Mouse (Mus musculus) kidney, postnatal 0 days (tissue): ENCODE results near the gene Nlrc3. TPM values are rescaled to one million over a fixed set of nuclear protein-coding genes. Genes with fewer than 3 reads are reported as not detected.
"Not testable (repeated sequence)": the region's sequence is repeated elsewhere in the genome, so short reads cannot be mapped to it uniquely, and the experiment has no call there.

Experiments
- ATAC-seq: fragments of 200-750 bp; cut with Nextera tagmentation; replicated peaks from 2 replicates; pipeline ENCODE4 v1.8.0; 2017; ENCODE audit warnings: low read depth, moderate number of reproducible peaks, moderate TSS enrichment, moderate library complexity; ENCODE audit not compliant: low FRiP score
- DNase-seq: peaks from one replicate; pipeline ENCODE4 v3.0.0-alpha.2; 2016; ENCODE audit warnings: low spot score
- H3K27ac ChIP-seq: fragments of 300-500 bp; sonication (generic); 2 replicates; pipeline ENCODE4 v1.5.1; 2014; ENCODE audit warnings: mild to moderate bottlenecking
- H3K27me3 ChIP-seq: fragments of 300-500 bp; sonication (generic); 2 replicates; pipeline ENCODE4 v1.6.1; 2014; ENCODE audit warnings: low read length, mixed read lengths; ENCODE audit not compliant: insufficient read depth
- H3K36me3 ChIP-seq: fragments of 300-500 bp; sonication (generic); 2 replicates; pipeline ENCODE4 v1.6.1; 2014; ENCODE audit warnings: low read length, mixed read lengths; ENCODE audit not compliant: insufficient read depth
- H3K4me1 ChIP-seq: fragments of 300-500 bp; sonication (generic); replicated peaks from 2 replicates; pipeline ENCODE4 v1.6.1; 2014; ENCODE audit warnings: antibody characterized with exemption, low read length, mixed read lengths; ENCODE audit not compliant: insufficient read depth
- H3K4me2 ChIP-seq: fragments of 300-500 bp; sonication (generic); 2 replicates; pipeline ENCODE4 v1.6.1; 2014; ENCODE audit warnings: mild to moderate bottlenecking, low read length, moderate library complexity, mixed read lengths
- H3K4me3 ChIP-seq: fragments of 300-500 bp; sonication (generic); replicated peaks from 2 replicates; pipeline ENCODE4 v1.5.1; 2014; ENCODE audit warnings: low read depth, low read length
- H3K9ac ChIP-seq: fragments of 300-500 bp; sonication (generic); 2 replicates; pipeline ENCODE4 v1.6.1; 2014; ENCODE audit warnings: low read depth, low read length
- H3K9me3 ChIP-seq: fragments of 300-500 bp; sonication (generic); replicated peaks from 2 replicates; pipeline ENCODE4 v1.6.1; 2016; ENCODE audit warnings: low read length, inconsistent platforms, mixed read lengths
- CTCF ChIP-seq: IDR thresholded peaks from 2 replicates; pipeline ENCODE4 v1.5.1; 2016; ENCODE audit warnings: antibody characterized with exemption, low read depth, mild to moderate bottlenecking, moderate library complexity
- WGBS: fragments of 180-500 bp; shearing (Covaris S2); extraction: QIAGEN DNeasy Blood & Tissue Kit; methylation state at CpG from one replicate; pipeline ENCODE4 v1.1.7; 2014; 5-methylcytosine and 5-hydroxymethylcytosine counted together
- polyA plus RNA-seq: library from polyadenylated mRNA; unstranded; fragments of >200 nt; fragmentation: Nextera tagmentation; extraction: Ambion mirVana; gene quantifications from 2 replicates; pipeline ENCODE4 v1.2.1, GENCODE M21; 2015

Nlrc3 gene
- polyA plus RNA-seq, 1 experiment from 2014 or later: 1.1 TPM

DNA sequence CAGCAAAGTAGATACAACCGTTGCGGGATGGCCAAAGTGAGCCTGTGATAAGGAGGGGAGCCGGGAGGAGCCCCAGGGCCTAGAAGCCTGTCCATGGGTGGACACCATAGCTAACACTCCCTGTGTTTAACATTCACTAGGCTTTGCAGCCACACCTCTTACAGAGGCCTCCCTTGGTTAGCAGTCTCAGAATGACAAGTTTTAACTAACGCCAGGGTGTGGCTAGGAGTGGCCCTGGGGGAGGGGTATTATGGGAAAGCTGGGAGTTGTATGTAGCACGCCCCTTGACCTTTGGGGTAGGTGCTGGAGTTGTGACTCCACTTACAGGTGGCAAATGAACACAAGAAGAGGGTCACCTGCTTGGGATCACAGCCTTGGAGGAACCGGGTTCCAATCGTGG is 774 bp downstream of the Nlrc3 start:
- Histone ChIP-seq H3K4me3 (no peak overlapping the region), H3K27ac (no peak overlapping the region), H3K4me1 (peaks cover 6% of the 10 kb centered on the region; the same call in 1 of the 2 replicates), H3K4me2 (peak overlapping the region; percentile 23; the same call in 1 of the 2 replicates), H3K36me3 (peaks cover 24% of the 10 kb centered on the region), H3K9me3 (no peaks in the 10 kb centered on the region), H3K27me3 (no peaks in the 10 kb centered on the region), H3K9ac (no peak overlapping the region)
- WGBS: 76% methylated on average over 7 of the region's 7 CpGs
- ATAC-seq: peak; percentile 16
- TF ChIP-seq CTCF: no peak
- DNase-seq: no peak

DNA sequence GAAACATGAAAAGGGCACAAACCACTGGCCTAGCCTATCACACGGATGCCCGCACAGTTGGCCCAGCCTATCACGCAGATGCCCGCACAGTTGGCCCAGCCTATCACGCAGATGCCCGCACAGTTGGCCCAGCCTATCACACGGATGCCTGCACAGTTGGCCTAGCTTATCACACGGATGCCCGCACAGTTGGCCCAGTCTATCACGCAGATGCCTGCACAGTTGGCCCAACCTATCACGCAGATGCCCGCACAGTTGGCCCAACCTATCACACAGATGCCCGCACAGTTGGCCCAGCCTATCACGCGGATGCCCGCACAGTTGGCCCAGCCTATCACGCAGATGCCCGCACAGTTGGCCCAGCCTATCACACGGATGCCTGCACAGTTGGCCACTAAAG is 2.0 kb downstream of the Nlrc3 start:
- not testable (repeated sequence) for H3K9me3 ChIP-seq, ATAC-seq, H3K9ac ChIP-seq, H3K27ac ChIP-seq, H3K4me2 ChIP-seq, H3K4me1 ChIP-seq, H3K27me3 ChIP-seq, DNase-seq, H3K4me3 ChIP-seq
- H3K36me3 ChIP-seq: peaks cover 12% of the 10 kb centered on the region
- WGBS: 94% methylated on average over 19 of the region's 19 CpGs

DNA sequence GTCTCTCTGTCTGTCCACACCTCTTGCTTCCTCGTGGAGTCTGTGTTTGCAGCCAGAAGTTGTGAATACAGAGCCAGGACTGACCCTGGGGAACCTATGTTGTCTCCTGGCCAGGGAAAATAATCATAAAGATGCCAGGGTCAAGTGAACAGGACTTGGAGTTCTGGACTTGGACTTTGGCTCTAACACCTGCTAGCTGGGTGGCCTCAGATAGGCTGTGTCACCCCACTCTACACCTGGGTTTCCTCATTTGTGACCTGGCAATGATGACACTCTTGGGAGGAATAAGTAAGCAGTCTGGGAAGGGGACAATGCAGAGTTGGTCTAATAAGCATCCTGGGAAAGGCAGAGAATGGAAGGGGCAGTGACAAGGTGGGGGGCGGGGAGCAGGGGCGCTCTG is 10.9 kb downstream of the Nlrc3 start:
- H3K4me3 ChIP-seq: no peak overlapping the region
- 77% methylated on average over 3 of the region's 3 CpGs for WGBS
- no peak for ATAC-seq
- H3K4me1 ChIP-seq: no peaks in the 10 kb centered on the region
- H3K9ac ChIP-seq: no peak overlapping the region
- TF ChIP-seq CTCF: no peak
- no peaks in the 10 kb centered on the region for H3K9me3 ChIP-seq
- no peaks in the 10 kb centered on the region for H3K27me3 ChIP-seq
- no peak overlapping the region for H3K27ac ChIP-seq
- H3K4me2 ChIP-seq: no peak overlapping the region
- no peaks in the 10 kb centered on the region for H3K36me3 ChIP-seq
- no peak for DNase-seq

DNA sequence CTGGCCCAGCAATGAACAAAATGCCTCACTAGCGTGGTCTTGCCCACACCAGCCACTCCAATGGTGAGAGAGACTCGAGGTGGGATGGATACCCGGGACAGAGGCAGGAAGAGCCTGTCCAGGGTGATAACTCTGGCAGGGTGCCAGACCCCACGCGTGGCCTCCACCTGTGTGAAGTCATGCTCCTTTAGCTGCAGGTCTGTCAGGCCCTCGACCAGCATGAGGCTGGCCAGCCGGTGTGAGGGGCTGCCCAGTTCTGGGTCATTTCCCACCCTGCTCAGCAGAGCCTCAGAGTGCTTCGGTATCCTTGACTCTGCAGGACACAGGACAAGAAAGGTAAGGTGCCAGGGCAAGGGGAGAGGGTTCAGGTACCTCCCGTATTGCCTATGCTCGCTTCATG is 11.4 kb downstream of the Nlrc3 start:
- DNase-seq (no peak), ATAC-seq (0 out of 2 replicates have a peak, but pooled peaks have one; percentile 36)
- H3K9ac ChIP-seq: no peak overlapping the region
- H3K4me3 ChIP-seq: no peak overlapping the region
- no peaks in the 10 kb centered on the region for H3K36me3 ChIP-seq
- H3K27me3 ChIP-seq: no peaks in the 10 kb centered on the region
- 56% methylated on average over 10 of the region's 10 CpGs for WGBS
- no peaks in the 10 kb centered on the region for H3K4me1 ChIP-seq
- H3K4me2 ChIP-seq: no peak overlapping the region
- no peaks in the 10 kb centered on the region for H3K9me3 ChIP-seq
- TF ChIP-seq CTCF: no peak
- no peak overlapping the region for H3K27ac ChIP-seq

DNA sequence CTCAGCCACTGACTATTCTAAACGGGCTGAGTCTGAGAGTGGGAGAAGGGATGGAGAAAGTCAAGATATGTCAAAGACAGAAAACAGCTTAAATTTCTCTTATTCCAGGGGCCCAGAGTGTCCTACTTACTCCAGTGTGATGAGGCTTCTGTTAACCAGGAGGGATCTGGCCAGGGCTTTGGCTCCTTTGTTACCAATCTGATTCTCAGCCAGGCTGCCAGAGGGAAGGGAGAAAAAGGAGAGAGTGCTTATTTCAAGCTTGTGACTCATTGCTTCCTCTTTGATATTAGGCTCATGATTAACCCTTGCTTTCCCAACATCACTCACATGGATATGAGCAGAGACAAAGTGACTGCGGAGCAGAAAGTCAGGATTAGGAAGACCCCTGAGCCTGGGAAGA is 17.2 kb downstream of the Nlrc3 start:
- no peak for TF ChIP-seq CTCF
- no peaks in the 10 kb centered on the region for H3K36me3 ChIP-seq
- H3K4me1 ChIP-seq: no peaks in the 10 kb centered on the region
- H3K9ac ChIP-seq: no peak overlapping the region
- ATAC-seq (no peak), DNase-seq (no peak)
- H3K4me2 ChIP-seq: no peak overlapping the region
- WGBS: 62% methylated on average over 2 of the region's 2 CpGs
- no peaks in the 10 kb centered on the region for H3K9me3 ChIP-seq
- no peak overlapping the region for H3K27ac ChIP-seq
- H3K4me3 ChIP-seq: no peak overlapping the region
- no peaks in the 10 kb centered on the region for H3K27me3 ChIP-seq

DNA sequence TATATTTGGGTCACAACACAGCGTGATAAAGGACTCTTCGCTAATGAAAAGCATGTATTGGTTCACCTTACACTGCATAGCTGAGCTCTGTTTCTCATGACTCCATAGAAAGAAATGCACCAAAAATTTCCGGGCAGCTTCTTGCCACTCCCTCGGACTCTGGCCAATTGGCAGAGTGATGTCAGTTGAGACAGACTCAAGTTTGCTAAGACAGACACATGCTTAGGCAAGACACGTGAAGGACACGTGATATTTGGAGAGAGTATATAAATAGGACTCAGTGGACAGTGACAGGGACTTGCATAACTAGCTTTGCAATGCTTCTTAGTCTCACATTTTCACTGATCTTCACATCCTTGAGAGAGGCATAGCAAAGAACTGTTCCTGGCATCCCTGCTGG is 20.1 kb downstream of the Nlrc3 start:
- ATAC-seq: no peak
- 87% methylated on average over 6 of the region's 6 CpGs for WGBS
- H3K4me3 ChIP-seq: no peak overlapping the region

DNA sequence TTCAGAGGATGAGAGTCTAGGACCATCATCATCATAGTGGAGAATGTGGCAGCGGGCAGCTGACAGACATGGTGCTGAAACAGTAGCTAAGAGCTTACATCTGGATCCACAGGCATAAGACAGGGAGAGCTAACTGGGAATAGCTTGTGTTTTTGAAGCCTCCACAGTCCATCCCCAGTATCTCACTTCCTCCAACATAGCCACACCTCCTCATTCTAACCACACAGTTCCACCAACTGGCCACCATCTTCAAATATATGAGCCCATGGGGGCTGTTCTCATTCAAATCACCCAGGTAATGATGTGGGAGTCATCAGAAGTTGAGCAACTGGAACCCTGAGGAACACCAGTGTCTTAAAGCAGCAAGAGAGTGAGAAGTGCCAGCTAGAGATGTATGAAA is 25.3 kb downstream of the Nlrc3 start:
- no peak for DNase-seq
- no peak for TF ChIP-seq CTCF

More for the DNA sequence above, 20.1 kb downstream of the Nlrc3 start:
- no peaks in the 10 kb centered on the region for H3K4me1 ChIP-seq
- no peak for TF ChIP-seq CTCF
- DNase-seq: no peak
- H3K36me3 ChIP-seq: no peaks in the 10 kb centered on the region
- no peaks in the 10 kb centered on the region for H3K9me3 ChIP-seq
- H3K27ac ChIP-seq: no peak overlapping the region
- no peak overlapping the region for H3K9ac ChIP-seq
- H3K27me3 ChIP-seq: no peaks in the 10 kb centered on the region
- no peak overlapping the region for H3K4me2 ChIP-seq

More for the DNA sequence above, 25.3 kb downstream of the Nlrc3 start:
- Histone ChIP-seq H3K4me2 (no peak overlapping the region), H3K27ac (no peak overlapping the region), H3K9ac (no peak overlapping the region), H3K4me1 (no peaks in the 10 kb centered on the region), H3K9me3 (no peaks in the 10 kb centered on the region), H3K27me3 (no peaks in the 10 kb centered on the region), H3K36me3 (no peaks in the 10 kb centered on the region), H3K4me3 (no peak overlapping the region)
- ATAC-seq: no peak
- WGBS: 77% methylated on average over 1 of the region's 1 CpGs
